Mouse (Mus musculus): Measurements from ENCODE around the gene Cfd. TPM values are rescaled to one million over a fixed set of nuclear protein-coding genes. Genes with fewer than 3 reads are reported as not detected.

Cfd gene
- polyA plus RNA-seq, 1 experiment from 2014 or later: not detected

GRCm38 (mm10) chr10:79929967-79930825 lies 39.5 kb downstream of the Cfd start:
- Histone ChIP-seq H3K27ac (ENCODE audit: low read length) (no peak overlapping the region), H3K9ac (replicated peaks; ENCODE audit: low read length) (no peak overlapping the region), H3K27me3 (ENCODE audit: insufficient read depth, low read length) (no peaks in the 10 kb centered on the region), H3K4me2 (replicated peaks; ENCODE audit: low read depth, low read length) (0 out of 2 replicates have a peak overlapping the region, but pooled peaks have one; percentile 7), H3K4me3 (ENCODE audit: low read length) (no peak overlapping the region), H3K4me1 (ENCODE audit: insufficient read depth, low read length) (peaks cover 75% of the 10 kb centered on the region), H3K36me3 (ENCODE audit: insufficient read depth, low read length) (peaks cover 24% of the 10 kb centered on the region), H3K9me3 (ENCODE audit: low read length) (no peaks in the 10 kb centered on the region)
- 86% methylated on average over 18 of the region's 18 CpGs for WGBS
- no peak for ATAC-seq (ENCODE audit: low FRiP score, low TSS enrichment)

GRCm38 (mm10) chr10:79930826-79931186 lies 40.2 kb downstream of the Cfd start:
- no peak overlapping the region for H3K9ac ChIP-seq (replicated peaks; ENCODE audit: low read length)
- H3K9me3 ChIP-seq (ENCODE audit: low read length): no peaks in the 10 kb centered on the region
- H3K27ac ChIP-seq (ENCODE audit: low read length): no peak overlapping the region
- H3K27me3 ChIP-seq (ENCODE audit: insufficient read depth, low read length): no peaks in the 10 kb centered on the region
- peaks cover 24% of the 10 kb centered on the region for H3K36me3 ChIP-seq (ENCODE audit: insufficient read depth, low read length)
- H3K4me3 ChIP-seq (ENCODE audit: low read length): no peak overlapping the region
- 87% methylated on average over 16 of the region's 16 CpGs for WGBS
- no peak overlapping the region for H3K4me2 ChIP-seq (replicated peaks; ENCODE audit: low read depth, low read length)
- peaks cover 74% of the 10 kb centered on the region for H3K4me1 ChIP-seq (ENCODE audit: insufficient read depth, low read length)
- ATAC-seq (ENCODE audit: low FRiP score, low TSS enrichment): no peak

- 88% methylated on average over 9 of the region's 9 CpGs for WGBS
- Histone ChIP-seq H3K9me3 (ENCODE audit: low read length) (no peaks in the 10 kb centered on the region), H3K4me2 (replicated peaks; ENCODE audit: low read depth, low read length) (no peak overlapping the region), H3K4me3 (ENCODE audit: low read length) (no peak overlapping the region), H3K36me3 (ENCODE audit: insufficient read depth, low read length) (peaks cover 24% of the 10 kb centered on the region), H3K9ac (replicated peaks; ENCODE audit: low read length) (no peak overlapping the region; the same call in 1 of the 2 replicates), H3K27ac (ENCODE audit: low read length) (peak overlapping the region; percentile 41; the same call in 1 of the 2 replicates), H3K4me1 (ENCODE audit: insufficient read depth, low read length) (peaks cover 78% of the 10 kb centered on the region), H3K27me3 (ENCODE audit: insufficient read depth, low read length) (no peaks in the 10 kb centered on the region)
- ATAC-seq (ENCODE audit: low FRiP score, low TSS enrichment): no peak
These were observed 41.1 kb downstream of the Cfd start for GRCm38 (mm10) chr10:79931797-79932196.

GRCm38 (mm10) chr10:79932736-79933135 lies 42.1 kb downstream of the Cfd start:
- peak overlapping the region; percentile 1 for H3K4me2 ChIP-seq (replicated peaks; ENCODE audit: low read depth, low read length)
- peak overlapping the region; percentile 41 for H3K27ac ChIP-seq (ENCODE audit: low read length)
- H3K9me3 ChIP-seq (ENCODE audit: low read length): no peaks in the 10 kb centered on the region
- H3K4me3 ChIP-seq (ENCODE audit: low read length): no peak overlapping the region
- WGBS: 13% methylated on average over 8 of the region's 8 CpGs
- no peaks in the 10 kb centered on the region for H3K27me3 ChIP-seq (ENCODE audit: insufficient read depth, low read length)
- H3K36me3 ChIP-seq (ENCODE audit: insufficient read depth, low read length): peaks cover 24% of the 10 kb centered on the region
- peaks cover 87% of the 10 kb centered on the region for H3K4me1 ChIP-seq (ENCODE audit: insufficient read depth, low read length)
- no peak overlapping the region for H3K9ac ChIP-seq (replicated peaks; ENCODE audit: low read length)
- peak; percentile 58 for ATAC-seq (ENCODE audit: low FRiP score, low TSS enrichment)

- Histone ChIP-seq H3K9ac (replicated peaks; ENCODE audit: low read length) (0 out of 2 replicates have a peak overlapping the region, but pooled peaks have one; percentile 9), H3K4me2 (replicated peaks; ENCODE audit: low read depth, low read length) (peak overlapping the region; percentile 1; the same call in 1 of the 2 replicates)
- no peak for ATAC-seq (ENCODE audit: low FRiP score, low TSS enrichment)
These were observed 42.6 kb downstream of the Cfd start for GRCm38 (mm10) chr10:79933145-79933679.

GRCm38 (mm10) chr10:79933861-79934260 lies 43.2 kb downstream of the Cfd start:
- WGBS: 67% methylated on average over 6 of the region's 6 CpGs
- Histone ChIP-seq H3K36me3 (ENCODE audit: insufficient read depth, low read length) (peaks cover 24% of the 10 kb centered on the region), H3K4me1 (ENCODE audit: insufficient read depth, low read length) (peaks cover 94% of the 10 kb centered on the region)

More at GRCm38 (mm10) chr10:79933145-79933679, 42.6 kb downstream of the Cfd start:
- Histone ChIP-seq H3K36me3 (ENCODE audit: insufficient read depth, low read length) (peaks cover 24% of the 10 kb centered on the region), H3K4me1 (ENCODE audit: insufficient read depth, low read length) (peaks cover 92% of the 10 kb centered on the region), H3K9me3 (ENCODE audit: low read length) (no peaks in the 10 kb centered on the region), H3K27me3 (ENCODE audit: insufficient read depth, low read length) (no peaks in the 10 kb centered on the region), H3K4me3 (ENCODE audit: low read length) (no peak overlapping the region), H3K27ac (ENCODE audit: low read length) (peak overlapping the region; percentile 41; the same call in 1 of the 2 replicates)
- WGBS: 65% methylated on average over 9 of the region's 9 CpGs

GRCm38 (mm10) chr10:79934272-79934721 lies 43.6 kb downstream of the Cfd start:
- 57% methylated on average over 13 of the region's 13 CpGs for WGBS
- Histone ChIP-seq H3K9ac (replicated peaks; ENCODE audit: low read length) (0 out of 2 replicates have a peak overlapping the region, but pooled peaks have one; percentile 19), H3K4me1 (ENCODE audit: insufficient read depth, low read length) (peaks cover 94% of the 10 kb centered on the region), H3K4me3 (ENCODE audit: low read length) (no peak overlapping the region), H3K4me2 (replicated peaks; ENCODE audit: low read depth, low read length) (no peak overlapping the region), H3K9me3 (ENCODE audit: low read length) (no peaks in the 10 kb centered on the region), H3K36me3 (ENCODE audit: insufficient read depth, low read length) (peaks cover 24% of the 10 kb centered on the region), H3K27ac (ENCODE audit: low read length) (peak overlapping the region; percentile 31; the same call in 1 of the 2 replicates), H3K27me3 (ENCODE audit: insufficient read depth, low read length) (no peaks in the 10 kb centered on the region)
- no peak; the same call in 1 of the 2 replicates for ATAC-seq (ENCODE audit: low FRiP score, low TSS enrichment)

More at GRCm38 (mm10) chr10:79933861-79934260, 43.2 kb downstream of the Cfd start:
- Histone ChIP-seq H3K27me3 (ENCODE audit: insufficient read depth, low read length) (no peaks in the 10 kb centered on the region), H3K4me3 (ENCODE audit: low read length) (no peak overlapping the region), H3K9me3 (ENCODE audit: low read length) (no peaks in the 10 kb centered on the region), H3K9ac (replicated peaks; ENCODE audit: low read length) (peak overlapping the region; percentile 19; the same call in 1 of the 2 replicates), H3K4me2 (replicated peaks; ENCODE audit: low read depth, low read length) (no peak overlapping the region), H3K27ac (ENCODE audit: low read length) (peak overlapping the region; percentile 31; the same call in 1 of the 2 replicates)
- no peak for ATAC-seq (ENCODE audit: low FRiP score, low TSS enrichment)

GRCm38 (mm10) chr10:79934794-79935569 lies 44.3 kb downstream of the Cfd start:
- no peak for ATAC-seq (ENCODE audit: low FRiP score, low TSS enrichment)
- Histone ChIP-seq H3K9ac (replicated peaks; ENCODE audit: low read length) (no peak overlapping the region), H3K4me2 (replicated peaks; ENCODE audit: low read depth, low read length) (no peak overlapping the region), H3K4me3 (ENCODE audit: low read length) (no peak overlapping the region), H3K4me1 (ENCODE audit: insufficient read depth, low read length) (peaks cover 92% of the 10 kb centered on the region), H3K27me3 (ENCODE audit: insufficient read depth, low read length) (no peaks in the 10 kb centered on the region), H3K36me3 (ENCODE audit: insufficient read depth, low read length) (peaks cover 24% of the 10 kb centered on the region), H3K27ac (ENCODE audit: low read length) (peak overlapping the region; percentile 31; the same call in 1 of the 2 replicates), H3K9me3 (ENCODE audit: low read length) (no peaks in the 10 kb centered on the region)
- 82% methylated on average over 16 of the region's 16 CpGs for WGBS

GRCm38 (mm10) chr10:79936284-79936910 lies 45.7 kb downstream of the Cfd start:
- ATAC-seq (ENCODE audit: low FRiP score, low TSS enrichment): no peak
- 51% methylated on average over 10 of the region's 10 CpGs for WGBS
- peaks cover 80% of the 10 kb centered on the region for H3K4me1 ChIP-seq (ENCODE audit: insufficient read depth, low read length)
- 0 out of 2 replicates have a peak overlapping the region, but pooled peaks have one; percentile 1 for H3K9ac ChIP-seq (replicated peaks; ENCODE audit: low read length)
- peak overlapping the region; percentile 69 for H3K27ac ChIP-seq (ENCODE audit: low read length)
- H3K4me3 ChIP-seq (ENCODE audit: low read length): no peak overlapping the region
- no peaks in the 10 kb centered on the region for H3K9me3 ChIP-seq (ENCODE audit: low read length)
- H3K4me2 ChIP-seq (replicated peaks; ENCODE audit: low read depth, low read length): no peak overlapping the region; the same call in 1 of the 2 replicates
- H3K36me3 ChIP-seq (ENCODE audit: insufficient read depth, low read length): peaks cover 15% of the 10 kb centered on the region
- H3K27me3 ChIP-seq (ENCODE audit: insufficient read depth, low read length): no peaks in the 10 kb centered on the region

Data from kidney, embryonic 16.5 days (tissue).